Mouse (Mus musculus): Measurements from ENCODE around the gene Gtf2f2.

Gtf2f2 gene

GRCm38 (mm10) chr14:76010102-76011061 is at the start of gene Gtf2f2:
Gene Gtf2f2 (minus strand): TSS chr14:76010865.
- peak; percentile 90 for DNase-seq (ENCODE audit: low spot score)

DNA sequence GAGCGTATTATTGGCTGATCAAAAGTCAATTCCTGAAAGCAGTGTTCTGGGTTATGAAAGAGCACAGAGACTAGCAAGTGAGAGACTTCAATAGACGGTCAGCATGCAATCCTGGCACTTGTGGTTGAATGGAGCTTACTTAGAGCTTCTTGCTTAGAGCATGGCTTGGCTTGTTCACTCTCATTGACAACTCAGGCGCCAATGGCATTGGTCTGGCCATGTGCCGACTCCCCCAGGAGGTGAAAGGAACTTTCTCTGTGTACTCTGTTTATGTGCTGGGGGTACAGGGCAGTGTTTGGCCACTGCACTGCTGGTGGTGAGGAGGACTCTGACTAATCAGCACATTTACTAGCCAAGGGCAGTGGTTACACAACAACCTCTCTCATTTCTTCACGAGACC is 48.8 kb upstream of the Gtf2f2 start:
- no peak for DNase-seq (ENCODE audit: low spot score)

GRCm38 (mm10) chr14:76053726-76054125 is 43.1 kb upstream of the Gtf2f2 start:
- DNase-seq (ENCODE audit: low spot score) = no peak

DNA sequence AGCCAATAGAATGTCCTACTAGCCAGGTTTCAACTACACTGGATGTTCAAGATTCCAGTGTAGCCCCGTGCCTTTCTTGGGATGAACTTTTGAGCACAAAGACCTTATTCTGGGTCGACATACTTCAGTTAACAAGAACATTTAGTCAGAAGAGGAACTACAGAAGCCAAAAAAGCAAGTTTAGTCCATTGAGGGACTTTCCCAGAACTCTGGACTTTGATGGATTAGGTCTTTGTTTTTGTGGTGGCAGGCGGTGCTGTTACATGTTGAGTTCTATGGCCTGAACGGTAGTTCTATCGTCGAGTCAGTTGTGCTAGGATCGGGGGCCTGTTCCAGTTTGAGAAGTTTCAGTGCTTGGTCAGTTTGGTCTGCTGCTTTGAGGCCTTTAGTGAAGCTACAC is 41.3 kb upstream of the Gtf2f2 start:
- DNase-seq (ENCODE audit: low spot score) = no peak

DNA sequence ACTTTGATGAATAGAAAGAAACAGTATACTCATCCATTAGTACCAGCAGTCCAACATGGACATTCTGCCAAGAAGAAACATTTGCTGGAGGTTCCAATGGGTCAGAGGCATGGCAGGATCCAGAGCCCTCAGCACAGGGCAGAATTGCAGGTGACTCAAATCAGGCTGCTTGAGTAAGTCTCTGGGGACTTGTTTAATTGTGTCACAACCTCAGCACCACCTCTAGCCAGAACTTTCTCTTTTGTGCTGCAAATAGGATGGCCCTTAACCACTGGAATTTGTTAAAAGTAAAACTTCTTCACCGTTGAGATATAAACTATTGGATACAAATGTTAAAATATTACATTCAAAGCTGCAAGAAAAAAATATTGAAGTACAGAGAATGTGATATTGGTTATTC is 35.1 kb upstream of the Gtf2f2 start:
- no peak for DNase-seq (ENCODE audit: low spot score)

- DNase-seq (ENCODE audit: low spot score) = no peak
Observed at GRCm38 (mm10) chr14:76044164-76044557, 33.5 kb upstream of the Gtf2f2 start.

DNA sequence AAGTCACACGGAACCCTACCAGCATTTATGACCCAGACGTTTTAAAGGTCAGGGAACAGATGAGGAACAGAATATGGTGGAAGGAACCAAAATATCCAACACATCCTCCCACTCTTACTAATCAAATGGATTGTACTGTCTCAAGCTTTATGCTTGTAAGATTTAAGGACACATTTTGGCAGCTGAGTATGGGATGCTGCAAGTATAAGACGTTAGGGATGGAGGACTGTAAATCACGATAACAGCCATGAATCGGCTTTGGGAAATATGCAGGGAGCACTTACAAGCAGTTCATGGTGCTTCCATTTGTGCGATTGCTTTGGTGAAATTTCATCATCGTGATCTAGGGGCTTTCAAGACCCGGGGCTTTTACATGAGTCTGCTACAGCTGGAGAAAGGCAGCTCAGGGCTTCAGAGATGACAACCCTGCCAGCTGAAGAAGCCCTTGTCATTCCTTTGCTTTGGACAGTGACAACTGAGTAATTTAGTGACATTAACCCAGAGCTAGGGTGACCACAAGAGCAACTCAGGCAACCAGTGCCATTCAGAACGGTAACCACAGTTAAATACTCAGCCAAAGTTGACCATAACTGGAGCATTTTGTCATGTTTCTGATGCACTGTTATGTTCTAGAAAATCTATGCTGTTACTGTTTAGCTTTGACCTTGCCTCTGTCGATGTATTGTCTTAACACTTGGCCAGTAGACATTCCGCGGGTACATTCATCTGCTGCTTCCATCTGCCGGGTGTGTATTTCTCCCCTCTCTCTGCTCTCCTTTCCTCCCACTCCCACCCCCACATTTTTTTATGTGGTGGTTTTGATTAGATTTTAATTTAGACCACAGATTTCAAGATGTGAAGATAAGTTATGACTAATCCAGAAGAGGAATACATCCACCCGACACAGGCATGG is 32.8 kb upstream of the Gtf2f2 start:
- no peak for DNase-seq (ENCODE audit: low spot score)

GRCm38 (mm10) chr14:76033221-76033637 is 22.6 kb upstream of the Gtf2f2 start:
- DNase-seq (ENCODE audit: low spot score) = no peak

DNA sequence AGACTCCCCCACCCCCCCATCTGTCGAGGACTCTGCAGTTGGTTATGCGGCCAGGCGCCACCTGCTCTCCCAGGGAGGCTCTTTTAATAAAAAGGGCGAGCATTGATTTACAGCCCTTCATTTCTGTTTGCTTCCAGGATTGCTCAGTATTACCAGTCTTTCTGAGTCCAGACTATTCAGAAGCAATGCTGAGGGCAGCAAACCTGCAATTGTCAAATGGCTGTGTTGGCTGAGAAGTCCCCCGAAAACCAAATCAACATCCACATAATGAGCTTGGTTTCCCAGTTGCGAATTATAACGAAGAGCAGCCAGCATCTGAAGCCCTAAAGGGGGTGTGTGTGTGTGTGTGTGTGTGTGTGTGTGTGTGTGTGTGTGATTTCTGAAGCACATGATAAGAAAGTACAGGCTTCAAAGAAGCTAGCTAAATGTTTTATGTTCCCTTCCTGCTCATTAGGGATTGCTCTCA is 22.0 kb upstream of the Gtf2f2 start:
- DNase-seq (ENCODE audit: low spot score) = no peak

GRCm38 (mm10) chr14:76031117-76031842 is 20.6 kb upstream of the Gtf2f2 start:
- no peak for DNase-seq (ENCODE audit: low spot score)

- no peak for DNase-seq (ENCODE audit: low spot score)
Observed at GRCm38 (mm10) chr14:76024641-76025040, 14.0 kb upstream of the Gtf2f2 start.

- DNase-seq (ENCODE audit: low spot score) = no peak
Observed at GRCm38 (mm10) chr14:76020927-76021719, 10.5 kb upstream of the Gtf2f2 start.

DNA sequence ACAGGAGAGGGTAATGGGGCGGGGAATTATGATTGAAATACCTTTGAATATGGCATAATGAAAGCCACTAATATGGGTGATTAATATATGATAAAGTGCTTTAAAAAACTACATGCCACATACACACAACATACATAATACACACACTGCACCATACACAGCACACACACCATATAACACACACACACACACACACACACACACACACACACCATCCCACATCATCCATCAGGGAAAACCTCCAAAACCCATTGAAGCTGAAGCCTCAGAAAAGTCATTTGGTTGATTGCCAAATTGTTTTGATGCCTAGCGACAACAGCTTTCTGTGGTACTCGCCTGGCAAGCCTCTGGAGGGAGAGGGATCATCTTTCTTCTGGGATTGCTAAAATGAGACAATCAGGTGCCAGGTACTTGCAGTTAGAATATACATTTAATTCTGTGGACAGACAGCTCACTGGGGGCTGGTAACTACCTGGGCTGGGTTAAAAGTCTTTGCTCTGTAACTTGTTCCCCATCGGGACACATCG is 9.7 kb upstream of the Gtf2f2 start:
- no peak for DNase-seq (ENCODE audit: low spot score)

- DNase-seq (ENCODE audit: low spot score) = no peak
Observed at GRCm38 (mm10) chr14:76017785-76018490, 7.3 kb upstream of the Gtf2f2 start.

DNA sequence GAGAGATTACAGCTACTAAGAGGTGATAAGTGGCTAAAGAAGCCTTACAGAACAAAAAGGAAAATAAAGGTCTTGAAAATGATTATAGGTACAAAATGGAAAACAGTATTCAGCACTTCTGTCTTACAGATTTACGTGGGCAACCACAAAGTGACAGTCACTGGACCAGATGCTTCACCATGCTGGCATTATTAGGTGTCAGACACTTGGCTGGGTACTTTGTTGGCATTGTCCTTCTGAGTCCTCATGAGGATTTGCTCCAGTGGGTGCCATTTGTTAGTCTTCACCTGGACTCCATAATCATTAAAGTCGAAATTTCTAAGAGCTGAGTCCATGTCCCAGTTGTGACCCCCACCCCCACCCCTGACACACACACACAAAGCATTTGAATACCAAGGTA is 3.7 kb upstream of the Gtf2f2 start:
- no peak for DNase-seq (ENCODE audit: low spot score)

GRCm38 (mm10) chr14:76011062-76011457 is 395 bp upstream of the Gtf2f2 start:
- DNase-seq (ENCODE audit: low spot score) = no peak

DNA sequence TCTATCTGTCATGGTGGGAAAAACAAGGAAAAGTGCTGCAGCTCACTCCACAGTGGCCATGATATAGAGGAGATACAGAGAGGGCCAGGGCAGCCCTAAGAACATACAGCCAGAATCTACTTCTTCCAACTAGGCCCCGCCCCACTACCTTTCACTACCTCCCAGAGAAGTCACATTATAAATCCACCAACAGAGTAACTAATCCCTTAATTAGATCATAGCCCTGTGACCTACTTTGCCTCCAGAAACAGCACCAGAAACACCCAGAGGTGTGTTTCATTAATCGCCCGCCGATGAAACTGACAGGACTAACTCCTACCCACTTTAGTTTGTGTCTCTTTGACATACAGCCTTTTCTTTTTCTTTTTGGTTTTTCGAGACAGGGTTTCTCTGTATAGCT is 1.5 kb downstream of the Gtf2f2 start:
- DNase-seq (ENCODE audit: low spot score) = peak; percentile 37

DNA sequence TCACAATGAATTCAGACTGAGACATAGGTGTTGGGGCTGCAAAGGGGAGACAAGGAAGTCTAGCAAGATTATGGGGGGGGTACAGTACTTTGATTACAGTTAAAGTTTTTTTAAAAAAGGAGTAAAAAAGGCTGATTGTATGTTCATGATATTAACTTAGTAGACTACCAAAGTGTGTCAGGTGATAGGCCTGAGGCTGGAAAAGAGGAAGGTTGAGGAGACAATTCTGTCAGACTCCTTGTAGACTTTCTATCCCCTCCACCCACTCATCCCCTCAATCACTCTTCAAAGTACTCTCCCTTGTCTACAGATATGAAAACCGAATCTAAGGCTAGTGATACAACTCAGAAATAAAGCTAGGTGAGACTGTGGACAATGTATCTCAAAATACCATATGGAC is 2.5 kb downstream of the Gtf2f2 start:
- DNase-seq (ENCODE audit: low spot score) = no peak

DNA sequence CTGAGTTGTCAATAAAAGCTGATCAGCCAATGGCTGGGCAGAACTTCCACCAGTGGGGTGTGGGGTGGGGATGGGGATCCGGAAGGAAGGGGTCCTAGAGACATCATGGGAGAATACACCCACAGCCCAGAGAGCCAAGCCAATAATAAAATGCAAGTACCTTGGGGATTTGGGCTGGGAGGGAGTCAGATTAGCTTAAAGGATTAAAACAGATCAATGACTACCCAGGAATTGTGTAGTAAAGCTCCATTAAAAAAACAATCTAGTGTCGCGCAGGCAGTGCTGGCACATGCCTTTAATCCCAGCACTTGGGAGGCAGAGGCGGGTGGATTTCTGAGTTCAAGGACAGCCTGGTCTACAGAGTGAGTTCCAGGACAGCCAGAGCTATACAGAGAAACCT is 5.7 kb downstream of the Gtf2f2 start:
- no peak for DNase-seq (ENCODE audit: low spot score)

GRCm38 (mm10) chr14:76001781-76002180 is 8.9 kb downstream of the Gtf2f2 start:
- DNase-seq (ENCODE audit: low spot score) = no peak

Data from c-Kit-positive CD71-positive TER-119-positive erythroid progenitor cells, embryonic 14.5 days (primary cell).